Mouse (Mus musculus) lung, postnatal 0 days (tissue): ENCODE measurements around the gene Spr.
"Not testable (repeated sequence)": the region's sequence is repeated elsewhere in the genome, so short reads cannot be mapped to it uniquely, and the experiment has no call there.

Source experiments
- CTCF ChIP-seq: IDR thresholded peaks from 2 replicates; pipeline ENCODE4 v1.5.1; 2016; ENCODE audit warnings: antibody characterized with exemption, mild to moderate bottlenecking
- EP300 ChIP-seq: IDR thresholded peaks from 2 replicates; pipeline ENCODE4 v1.6.1; 2016; ENCODE audit warnings: antibody characterized with exemption, mild to moderate bottlenecking, control low read depth

GRCm38 (mm10) chr6:85156551-85156950 lies 19.0 kb upstream of the Spr start:
- not testable (repeated sequence) for TF ChIP-seq CTCF, EP300
